Mouse (Mus musculus) cerebellum, postnatal 36 days (tissue): Measurements from ENCODE around the gene Zbtb8os.
"Not testable (repeated sequence)": the region's sequence is repeated elsewhere in the genome, so short reads cannot be mapped to it uniquely, and the experiment has no call there.

ENCODE experiments used
- DNase-seq, 2 experiments: peaks; one replicate each; pipeline ENCODE4 v3.0.0; 2021 to 2022; ENCODE audit warnings: mixed read lengths in 2 of 2

The Zbtb8os gene

GRCm38 (mm10) chr4:129334677-129335215, 749 bp upstream of the Zbtb8os start:
- no peak for DNase-seq

- no peak for DNase-seq
Measured at GRCm38 (mm10) chr4:129336291-129336690, 796 bp downstream of the Zbtb8os start.

GRCm38 (mm10) chr4:129339743-129340142, 4.2 kb downstream of the Zbtb8os start:
- no peak for DNase-seq

GRCm38 (mm10) chr4:129341888-129342287, 6.4 kb downstream of the Zbtb8os start:
- no peak for DNase-seq

- DNase-seq: no peak
Measured at GRCm38 (mm10) chr4:129342705-129343104, 7.2 kb downstream of the Zbtb8os start.

GRCm38 (mm10) chr4:129346481-129347154, 11.1 kb downstream of the Zbtb8os start:
- no peak for DNase-seq

GRCm38 (mm10) chr4:129350644-129351043, 15.1 kb downstream of the Zbtb8os start:
- peak; percentile 83 to 87 for DNase-seq

- peak in 1 of 2 experiments; percentile 18 for DNase-seq
Measured at GRCm38 (mm10) chr4:129351111-129351510, 15.6 kb downstream of the Zbtb8os start.

GRCm38 (mm10) chr4:129353176-129353575, 17.7 kb downstream of the Zbtb8os start:
- no peak for DNase-seq

- DNase-seq: no peak
Measured at GRCm38 (mm10) chr4:129354236-129354635, 18.7 kb downstream of the Zbtb8os start.

GRCm38 (mm10) chr4:129357613-129358163, 22.2 kb downstream of the Zbtb8os start:
- no peak for DNase-seq

GRCm38 (mm10) chr4:129362238-129362637, 26.7 kb downstream of the Zbtb8os start:
- DNase-seq: not testable (repeated sequence)

- no peak for DNase-seq
Measured at GRCm38 (mm10) chr4:129362771-129363170, 27.3 kb downstream of the Zbtb8os start.

GRCm38 (mm10) chr4:129363463-129363862, 28.0 kb downstream of the Zbtb8os start:
- no peak for DNase-seq

GRCm38 (mm10) chr4:129364379-129364778, 28.9 kb downstream of the Zbtb8os start:
- no peak for DNase-seq

GRCm38 (mm10) chr4:129365224-129365623, 29.7 kb downstream of the Zbtb8os start:
- no peak for DNase-seq

- no peak for DNase-seq
Measured at GRCm38 (mm10) chr4:129371391-129371790, 35.9 kb downstream of the Zbtb8os start.

GRCm38 (mm10) chr4:129373202-129373976, 37.9 kb downstream of the Zbtb8os start:
- no peak for DNase-seq

- DNase-seq: no peak
Measured at GRCm38 (mm10) chr4:129374219-129374755, 38.8 kb downstream of the Zbtb8os start.

GRCm38 (mm10) chr4:129375000-129375399, 39.5 kb downstream of the Zbtb8os start:
- no peak for DNase-seq

GRCm38 (mm10) chr4:129375821-129376220, 40.3 kb downstream of the Zbtb8os start:
- peak; percentile 9 to 10 for DNase-seq

GRCm38 (mm10) chr4:129376961-129377545, 41.6 kb downstream of the Zbtb8os start:
- DNase-seq: peak; percentile 56 to 59
